Mouse (Mus musculus) CH12.LX (cell line): ENCODE results near the gene Ubald2.

Source experiments
- CTCF ChIP-seq, 2 experiments: IDR thresholded peaks in 1 of 2; conservative IDR thresholded peaks in 1 of 2; 2 replicates each; pipeline ENCODE4 v1.5.1; 2011 to 2012; ENCODE audit warnings: low read depth in 2 of 2, low read length in 2 of 2, improper control_type of control experiment in 1 of 2, inconsistent platforms in 1 of 2, mild to moderate bottlenecking in 1 of 2, moderate library complexity in 1 of 2
- GABPA ChIP-seq: IDR thresholded peaks from 2 replicates; pipeline ENCODE4 v1.6.1; 2012; ENCODE audit warnings: low read depth, low read length, improper control_type of control experiment, inconsistent platforms; ENCODE audit not compliant: insufficient replicate concordance
- NELFE ChIP-seq: IDR thresholded peaks from 2 replicates; pipeline ENCODE4 v1.6.1; 2011; ENCODE audit warnings: low read depth, low read length, improper control_type of control experiment
- ZNF384 ChIP-seq: IDR thresholded peaks from 2 replicates; pipeline ENCODE4 v1.6.1; 2012; ENCODE audit warnings: low read depth, low read length, improper control_type of control experiment, inconsistent platforms

DNA sequence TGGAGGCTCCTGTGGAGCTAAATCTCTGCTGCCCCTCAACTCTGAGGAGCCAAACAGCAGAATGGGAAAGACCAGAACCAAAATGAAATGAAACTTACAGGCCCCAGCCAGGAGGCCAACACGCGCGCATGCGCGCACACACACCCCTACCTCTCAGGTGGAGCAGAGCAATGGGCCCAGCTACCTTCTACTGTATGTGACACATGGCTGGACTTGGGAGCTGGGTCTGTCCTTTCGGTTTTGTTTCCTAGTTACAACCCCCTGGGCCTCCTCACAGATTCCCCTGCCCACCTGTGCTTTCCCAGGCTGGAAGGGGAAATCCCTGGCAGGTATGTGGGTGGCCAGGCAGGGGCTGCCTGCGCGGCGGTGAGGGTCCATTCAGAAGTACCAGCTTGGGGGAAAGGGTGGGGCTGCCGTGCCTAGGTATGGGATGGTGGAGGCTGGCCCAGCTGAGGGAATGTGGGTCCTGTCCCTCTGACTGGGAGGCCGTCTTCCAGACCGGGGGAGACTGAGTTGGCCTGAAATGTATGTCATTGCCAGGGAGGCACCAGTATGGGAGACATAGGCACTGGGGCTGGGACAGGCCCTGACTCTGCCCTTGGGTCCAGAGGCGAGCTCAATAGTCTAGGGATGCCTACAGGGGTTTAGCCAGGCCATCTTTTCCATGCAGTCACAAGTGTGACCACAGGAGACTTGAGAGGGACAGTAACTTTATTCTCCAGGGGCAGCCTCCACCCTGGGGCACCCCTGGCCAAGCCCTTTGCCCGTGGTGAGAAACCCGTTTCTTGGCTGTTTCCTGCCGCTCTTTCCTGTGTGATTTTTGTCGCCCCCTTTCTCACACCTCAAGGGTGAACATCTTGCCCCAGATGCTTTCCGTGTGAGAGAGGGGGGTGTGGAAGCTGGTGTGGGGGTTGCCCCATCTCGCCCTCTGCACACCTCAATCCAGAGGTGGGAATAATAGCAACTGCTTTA, 5.7 kb downstream of the Ubald2 start:
- no peak; the same call in 1 of the 2 replicates for TF ChIP-seq ZNF384
- TF ChIP-seq NELFE: peak; percentile 43; the same call in 1 of the 2 replicates
- TF ChIP-seq CTCF (conservative IDR thresholded peaks at IDR 0.05 in 1 of 2, IDR thresholded peaks at IDR 0.05 in 1 of 2; ENCODE audit: low read depth in 2 of 2, low read length in 2 of 2): peak in 1 of 2 experiments; percentile 49; a peak in 2 of 4 replicates
- TF ChIP-seq GABPA: no peak
